13 mouse cellular contexts compared by ENCODE assay signal in genomic region chr12:104922647-104923046, GRCm38 (mm10). TPM values are rescaled to one million over a fixed set of nuclear protein-coding genes. Genes with fewer than 3 reads are reported as not detected.
A peak's percentile ranks its signal among the peaks of the same experiment; 100 is the strongest.
DNase-seq lines count a peak whose midpoint lies in the region; ATAC-seq and TF ChIP-seq lines count a peak whose summit lies in the region.
"Had no signal": no experiment of that assay in that cellular context is flagged by ENCODE, and none has a peak within 500 bp of the region (broad histone marks: within the 10 kb centered on the region; RNA-seq: fewer than 3 reads in every experiment).

No protein-coding gene starts in this region.

- H3K4me1 ChIP-seq in kidney, postnatal 0 days (replicated peaks; ENCODE audit: insufficient read depth, low read length), result peaks cover 5% of the 10 kb centered on the region; the same call in 1 of the 2 replicates
- H3K4me1 ChIP-seq in forebrain, embryonic 16.5 days (replicated peaks; ENCODE audit: control insufficient read depth, insufficient read depth, low read length), result peaks cover 9% of the 10 kb centered on the region; the same call in 1 of the 2 replicates
- H3K4me1 ChIP-seq in midbrain, embryonic 10.5 days, result peaks cover 19% of the 10 kb centered on the region
- peaks cover 16% of the 10 kb centered on the region for H3K4me1 ChIP-seq in neural tube, embryonic 15.5 days

- TF ChIP-seq CTCF in kidney, postnatal 0 days (IDR thresholded peaks at IDR 0.05; ENCODE audit: low read depth), result no peak

- no peak overlapping the region for H3K4me3 ChIP-seq in kidney, postnatal 0 days (replicated peaks; ENCODE audit: low read depth, low read length)
- no peak overlapping the region for H3K4me3 ChIP-seq in forebrain, embryonic 16.5 days (replicated peaks; ENCODE audit: low read length)
- no peak overlapping the region for H3K4me3 ChIP-seq in midbrain, embryonic 10.5 days
- H3K4me3 ChIP-seq in neural tube, embryonic 15.5 days (replicated peaks), result no peak overlapping the region

- H3K4me2 ChIP-seq in kidney, postnatal 0 days (ENCODE audit: low read length), result no peak overlapping the region
- H3K4me2 ChIP-seq in forebrain, embryonic 16.5 days (ENCODE audit: low read length), result no peak overlapping the region
- no peak overlapping the region for H3K4me2 ChIP-seq in neural tube, embryonic 15.5 days

- no peak overlapping the region for H3K9ac ChIP-seq in kidney, postnatal 0 days (ENCODE audit: low read depth, low read length)
- H3K9ac ChIP-seq in forebrain, embryonic 16.5 days (replicated peaks; ENCODE audit: low read depth, low read length), result no peak overlapping the region
- no peak overlapping the region for H3K9ac ChIP-seq in neural tube, embryonic 15.5 days (replicated peaks)

- WGBS in kidney, postnatal 0 days, result 57% methylated on average over 8 of the region's 8 CpGs
- 26% methylated on average over 8 of the region's 8 CpGs for WGBS in forebrain, embryonic 16.5 days
- WGBS in midbrain, embryonic 10.5 days, result 60% methylated on average over 8 of the region's 8 CpGs
- 35% methylated on average over 8 of the region's 8 CpGs for WGBS in neural tube, embryonic 15.5 days

- DNase-seq in kidney, postnatal 0 days (ENCODE audit: low spot score), result no peak
- DNase-seq in kidney, adult 8-10 months, result no peak
- DNase-seq in midbrain, embryonic 10.5 days (ENCODE audit: low spot score), result peak; percentile 30
- no peak for DNase-seq in liver
- no peak for DNase-seq in layer of hippocampus, postnatal 10 days (ENCODE audit: low spot score in 2 of 2)
- DNase-seq: adrenal gland, postnatal 36 days; cerebellum, adult 18-20 months; kidney, adult 11 months; lung, postnatal 36 days; thymus, adult 2 months had no signal

- H3K27ac ChIP-seq in kidney, postnatal 0 days, result no peak overlapping the region
- H3K27ac ChIP-seq in forebrain, embryonic 16.5 days (ENCODE audit: low read length), result no peak overlapping the region
- peak overlapping the region; percentile 64 for H3K27ac ChIP-seq in midbrain, embryonic 10.5 days (replicated peaks)
- H3K27ac ChIP-seq in neural tube, embryonic 15.5 days (replicated peaks), result no peak overlapping the region

- H3K27me3 ChIP-seq in kidney, postnatal 0 days (ENCODE audit: insufficient read depth, low read length), result no peaks in the 10 kb centered on the region
- no peaks in the 10 kb centered on the region for H3K27me3 ChIP-seq in forebrain, embryonic 16.5 days (replicated peaks; ENCODE audit: control insufficient read depth, insufficient read depth, low read length)
- 0 out of 2 replicates have a peak, but pooled peaks cover 4% of the 10 kb centered on the region for H3K27me3 ChIP-seq in midbrain, embryonic 10.5 days (ENCODE audit: low read depth, poor library complexity, severe bottlenecking)
- no peaks in the 10 kb centered on the region for H3K27me3 ChIP-seq in neural tube, embryonic 15.5 days (replicated peaks)

- H3K9me3 ChIP-seq in kidney, postnatal 0 days (replicated peaks; ENCODE audit: low read length), result no peaks in the 10 kb centered on the region
- H3K9me3 ChIP-seq in forebrain, embryonic 16.5 days (ENCODE audit: control insufficient read depth, low read length), result no peaks in the 10 kb centered on the region
- no peaks in the 10 kb centered on the region for H3K9me3 ChIP-seq in midbrain, embryonic 10.5 days (replicated peaks)
- no peaks in the 10 kb centered on the region for H3K9me3 ChIP-seq in neural tube, embryonic 15.5 days (replicated peaks)

- H3K36me3 ChIP-seq in kidney, postnatal 0 days (ENCODE audit: insufficient read depth, low read length), result no peaks in the 10 kb centered on the region
- H3K36me3 ChIP-seq in forebrain, embryonic 16.5 days (ENCODE audit: control insufficient read depth, insufficient read depth), result no peaks in the 10 kb centered on the region
- H3K36me3 ChIP-seq in midbrain, embryonic 10.5 days, result no peaks in the 10 kb centered on the region
- no peaks in the 10 kb centered on the region for H3K36me3 ChIP-seq in neural tube, embryonic 15.5 days

- peak; percentile 37; the same call in 1 of the 2 replicates for ATAC-seq in kidney, postnatal 0 days (replicated peaks; ENCODE audit: low FRiP score, low read depth)
- ATAC-seq in forebrain, embryonic 16.5 days, result peak; percentile 32
- ATAC-seq in neural tube, embryonic 15.5 days (ENCODE audit: low FRiP score), result peak; percentile 45
- no peak for ATAC-seq in megakaryocyte progenitor cell, adult 5-6 weeks (replicated peaks; ENCODE audit: poor library complexity)

RNA-seq across cellular contexts. Expression of gene Clmn, which starts 57.8 kb away (rescaled TPM):
- polyA plus RNA-seq in kidney, postnatal 0 days (2015; fragmentation: Nextera tagmentation; extraction: Ambion mirVana), result 6.0 and 7.3 TPM in 2 replicates
- polyA plus RNA-seq in forebrain, embryonic 16.5 days (2015; fragmentation: Nextera tagmentation; extraction: Ambion mirVana), result 0.71 and 0.84 TPM in 2 replicates
- polyA plus RNA-seq in midbrain, embryonic 10.5 days (2016; fragmentation: Nextera tagmentation; extraction: Ambion mirVana), result 1.7 and 1.9 TPM in 2 replicates
- polyA plus RNA-seq in neural tube, embryonic 15.5 days (2015; fragmentation: Nextera tagmentation; extraction: Ambion mirVana), result 1.3 and 1.6 TPM in 2 replicates
- 0.10 TPM in 1 of 2 replicates, not detected in the other for total RNA-seq in megakaryocyte progenitor cell, adult 5-6 weeks (2015)
- total RNA-seq in megakaryocyte progenitor cell, adult 5-6 weeks (2017), result not detected in 2 replicates
- 10 to 100 TPM; 42.3 to 43.7 TPM for total RNA-seq in layer of hippocampus, postnatal 10 days (2021)
